Mouse (Mus musculus) G1E (cell line): ENCODE data around the gene C1qtnf9. TPM values are rescaled to one million over a fixed set of nuclear protein-coding genes. Genes with fewer than 3 reads are reported as not detected.

ENCODE experiments used
- ATAC-seq: 2 replicates; pipeline ENCODE4 v1.8.0; 2016; ENCODE audit warnings: mild to moderate bottlenecking; ENCODE audit not compliant: insufficient number of reproducible peaks, poor library complexity, low FRiP score, severe bottlenecking; ENCODE audit errors: extremely low read depth
- DNase-seq: peaks from one replicate; pipeline ENCODE4 v3.0.0; 2012; ENCODE audit warnings: low spot score
- H3K27me3 ChIP-seq: 2 replicates; pipeline ENCODE4 v1.6.1; 2012; ENCODE audit warnings: mild to moderate bottlenecking, low read length, inconsistent platforms; ENCODE audit not compliant: insufficient read depth
- H3K36me3 ChIP-seq: replicated peaks from 2 replicates; pipeline ENCODE3; 2012; ENCODE audit warnings: mild to moderate bottlenecking, inconsistent platforms
- H3K4me1 ChIP-seq: 2 replicates; pipeline ENCODE4 v1.6.1; 2012; ENCODE audit warnings: low read depth, low read length, inconsistent platforms, mixed read lengths; ENCODE audit not compliant: insufficient read depth
- H3K4me3 ChIP-seq: 2 replicates; pipeline ENCODE4 v1.5.1; 2012; ENCODE audit warnings: low read depth, mild to moderate bottlenecking, inconsistent platforms, low read length, moderate library complexity, mixed read lengths
- H3K9me3 ChIP-seq: replicated peaks from 2 replicates; pipeline ENCODE4 v1.6.1; 2012; ENCODE audit warnings: inconsistent platforms
- CTCF ChIP-seq: IDR thresholded peaks from 2 replicates; pipeline ENCODE4 v1.5.1; 2012; ENCODE audit warnings: low read depth, low read length, inconsistent platforms, mixed read lengths
- GATA1 ChIP-seq: IDR thresholded peaks from 2 replicates; pipeline ENCODE4 v1.6.1; 2012; ENCODE audit warnings: borderline replicate concordance, low read length, inconsistent platforms, mixed read lengths
- GATA2 ChIP-seq: IDR thresholded peaks from 2 replicates; pipeline ENCODE4 v1.6.1; 2012; ENCODE audit warnings: low read depth, low read length, inconsistent platforms, borderline replicate concordance
- POLR2AphosphoS5 ChIP-seq: IDR thresholded peaks from 2 replicates; pipeline ENCODE4 v1.6.1; 2012; ENCODE audit warnings: low read depth, low read length, inconsistent platforms; ENCODE audit not compliant: insufficient replicate concordance
- TAL1 ChIP-seq: conservative IDR thresholded peaks from 2 replicates; pipeline ENCODE4 v1.6.1; 2012; ENCODE audit warnings: low read depth, low read length, inconsistent platforms, mixed read lengths
- polyA plus RNA-seq: library from polyadenylated mRNA; stranded (reverse); fragments of >175 nt; gene quantifications from 2 replicates; pipeline ENCODE4 v1.2.3, GENCODE M21; 2012
- total RNA-seq, 2 experiments: library from RNA; stranded (forward) in 1 of 2; stranded (reverse) in 1 of 2; fragments of 200-1000 nt in 1 of 2; fragments of >200 nt in 1 of 2; fragmentation: Nextera tagmentation in 1 of 2; gene quantifications; 2 replicates each; pipeline ENCODE4 v1.2.3; 2014 to 2017

Gene C1qtnf9
- total and polyA plus RNA-seq, 3 experiments = 0.16 TPM; not detected in 2

- Histone ChIP-seq H3K4me1 (peaks cover 10% of the 10 kb centered on the region), H3K36me3 (no peaks in the 10 kb centered on the region), H3K27me3 (peaks cover 14% of the 10 kb centered on the region; the same call in 1 of the 2 replicates), H3K9me3 (0 out of 2 replicates have a peak, but pooled peaks cover 3% of the 10 kb centered on the region), H3K4me3 (no peak overlapping the region)
- DNase-seq = no peak
- no peak for ATAC-seq
- TF ChIP-seq TAL1 (no peak), GATA2 (no peak), POLR2AphosphoS5 (no peak), CTCF (no peak), GATA1 (no peak)
Observed at GRCm38 (mm10) chr14:60776521-60776920, 8.6 kb downstream of the C1qtnf9 start.

GRCm38 (mm10) chr14:60777485-60777919, 9.6 kb downstream of the C1qtnf9 start:
- TF ChIP-seq TAL1 (no peak), POLR2AphosphoS5 (no peak), GATA1 (no peak), CTCF (no peak), GATA2 (no peak)
- H3K4me3 ChIP-seq = no peak overlapping the region
- peaks cover 13% of the 10 kb centered on the region; the same call in 1 of the 2 replicates for H3K27me3 ChIP-seq
- DNase-seq (no peak), ATAC-seq (peak; percentile 40; the same call in 1 of the 2 replicates)
- H3K36me3 ChIP-seq = no peaks in the 10 kb centered on the region
- H3K4me1 ChIP-seq = peaks cover 14% of the 10 kb centered on the region
- H3K9me3 ChIP-seq = 0 out of 2 replicates have a peak, but pooled peaks cover 3% of the 10 kb centered on the region

GRCm38 (mm10) chr14:60779198-60779597, 11.3 kb downstream of the C1qtnf9 start:
- H3K4me1 ChIP-seq = peaks cover 26% of the 10 kb centered on the region
- DNase-seq = no peak
- H3K9me3 ChIP-seq = 0 out of 2 replicates have a peak, but pooled peaks cover 3% of the 10 kb centered on the region
- no peak overlapping the region for H3K4me3 ChIP-seq
- ATAC-seq = no peak
- no peaks in the 10 kb centered on the region for H3K36me3 ChIP-seq
- no peak for TF ChIP-seq GATA2
- TF ChIP-seq POLR2AphosphoS5 = no peak
- TF ChIP-seq CTCF = no peak
- TF ChIP-seq TAL1 = no peak
- TF ChIP-seq GATA1 = no peak
- H3K27me3 ChIP-seq = peaks cover 12% of the 10 kb centered on the region

- TF ChIP-seq CTCF (no peak), GATA1 (no peak), POLR2AphosphoS5 (no peak), GATA2 (no peak), TAL1 (no peak)
- H3K9me3 ChIP-seq = 0 out of 2 replicates have a peak, but pooled peaks cover 3% of the 10 kb centered on the region
- DNase-seq = no peak
- H3K36me3 ChIP-seq = peaks cover 5% of the 10 kb centered on the region
- H3K4me3 ChIP-seq = no peak overlapping the region
- H3K4me1 ChIP-seq = peaks cover 35% of the 10 kb centered on the region
- H3K27me3 ChIP-seq = peaks cover 12% of the 10 kb centered on the region
- ATAC-seq = no peak
Observed at GRCm38 (mm10) chr14:60782121-60782656, 14.3 kb downstream of the C1qtnf9 start.

- peaks cover 29% of the 10 kb centered on the region for H3K4me1 ChIP-seq
- no peak overlapping the region; the same call in 1 of the 2 replicates for H3K4me3 ChIP-seq
- 0 out of 2 replicates have a peak, but pooled peaks cover 3% of the 10 kb centered on the region for H3K9me3 ChIP-seq
- peaks cover 12% of the 10 kb centered on the region for H3K27me3 ChIP-seq
- H3K36me3 ChIP-seq = peaks cover 15% of the 10 kb centered on the region
- TF ChIP-seq CTCF (no peak), POLR2AphosphoS5 (no peak), GATA2 (no peak), GATA1 (no peak), TAL1 (no peak)
- DNase-seq = no peak
- no peak for ATAC-seq
Observed at GRCm38 (mm10) chr14:60783196-60783595, 15.3 kb downstream of the C1qtnf9 start.

- Histone ChIP-seq H3K4me3 (peak within 1 kb of the TSS; percentile 89), H3K4me1 (peaks cover 26% of the 10 kb centered on the region), H3K9me3 (0 out of 2 replicates have a peak, but pooled peaks cover 3% of the 10 kb centered on the region), H3K36me3 (peaks cover 29% of the 10 kb centered on the region), H3K27me3 (peaks cover 11% of the 10 kb centered on the region)
- peak; percentile 78 for DNase-seq
- ATAC-seq = peak; percentile 89
- no peak for TF ChIP-seq GATA2
- no peak for TF ChIP-seq POLR2AphosphoS5
- no peak for TF ChIP-seq TAL1
- TF ChIP-seq CTCF = peak; percentile 74
- no peak for TF ChIP-seq GATA1
Observed at GRCm38 (mm10) chr14:60784427-60785315, 16.7 kb downstream of the C1qtnf9 start, which contains the start of gene Mipep. Gene Mipep (plus strand): TSS chr14:60784573.
